Mouse (Mus musculus) A20 (cell line): ENCODE data around the gene Rab3b.

ENCODE experiments used
- DNase-seq: peaks from one replicate; pipeline ENCODE4 v3.0.0-alpha.2; 2011; ENCODE audit warnings: low read depth, low spot score

Gene Rab3b

DNA sequence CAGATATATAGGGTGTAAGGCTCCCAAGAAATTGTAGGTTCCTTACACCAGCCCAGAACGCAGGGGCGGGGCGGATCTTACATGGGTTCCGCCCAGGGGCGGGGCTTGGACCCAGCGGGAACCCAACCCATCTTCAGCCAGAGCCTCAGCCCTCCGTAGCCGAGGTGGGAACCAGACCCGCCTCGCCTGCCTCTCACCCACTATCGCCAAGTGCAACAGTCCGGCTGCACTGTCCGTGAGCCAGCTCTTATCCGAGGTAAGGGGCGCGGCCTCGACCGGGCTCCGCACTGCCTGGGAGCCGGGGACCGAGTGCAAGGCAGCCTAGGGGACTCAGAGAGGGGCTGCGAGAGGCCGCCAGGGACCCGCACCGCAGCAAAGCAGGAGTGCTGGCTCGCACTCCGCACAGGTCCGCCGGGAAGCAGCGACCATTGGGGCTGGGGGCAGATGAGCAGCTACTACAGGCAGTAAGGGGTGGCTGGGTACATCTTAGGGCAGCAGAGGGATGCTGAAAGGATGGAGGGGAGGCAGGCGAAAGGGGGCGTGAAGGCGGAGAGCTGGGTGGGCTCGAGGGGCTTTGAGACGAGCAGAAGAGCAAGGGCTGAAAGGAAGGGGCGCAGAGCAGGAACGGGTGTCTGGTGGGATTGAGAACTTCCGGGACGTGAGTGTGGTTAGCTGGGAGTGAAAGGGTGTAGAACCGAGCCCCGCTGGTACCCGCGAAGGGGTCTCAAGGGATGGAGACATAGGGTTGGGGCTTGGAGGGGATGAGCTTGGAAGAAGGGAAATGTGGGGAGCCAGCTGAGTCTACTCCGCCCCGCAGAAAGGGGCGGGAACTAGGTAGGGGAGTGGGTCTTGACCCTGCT is at the start of gene Rab3b:
TSS of gene Rab3b (plus strand) at position 101 of the 860 bp plus-strand sequence.
- no peak for DNase-seq

GRCm38 (mm10) chr4:108830698-108831097 is 48.2 kb upstream of the Rab3b start:
- no peak for DNase-seq

GRCm38 (mm10) chr4:108832916-108833827 is 45.7 kb upstream of the Rab3b start, which contains the start of gene Btf3l4:
TSS of gene Btf3l4 (minus strand) at chr4:108833614.
- peak; percentile 96 for DNase-seq

- DNase-seq = no peak
Measured at GRCm38 (mm10) chr4:108833828-108834114, 45.1 kb upstream of the Rab3b start.

DNA sequence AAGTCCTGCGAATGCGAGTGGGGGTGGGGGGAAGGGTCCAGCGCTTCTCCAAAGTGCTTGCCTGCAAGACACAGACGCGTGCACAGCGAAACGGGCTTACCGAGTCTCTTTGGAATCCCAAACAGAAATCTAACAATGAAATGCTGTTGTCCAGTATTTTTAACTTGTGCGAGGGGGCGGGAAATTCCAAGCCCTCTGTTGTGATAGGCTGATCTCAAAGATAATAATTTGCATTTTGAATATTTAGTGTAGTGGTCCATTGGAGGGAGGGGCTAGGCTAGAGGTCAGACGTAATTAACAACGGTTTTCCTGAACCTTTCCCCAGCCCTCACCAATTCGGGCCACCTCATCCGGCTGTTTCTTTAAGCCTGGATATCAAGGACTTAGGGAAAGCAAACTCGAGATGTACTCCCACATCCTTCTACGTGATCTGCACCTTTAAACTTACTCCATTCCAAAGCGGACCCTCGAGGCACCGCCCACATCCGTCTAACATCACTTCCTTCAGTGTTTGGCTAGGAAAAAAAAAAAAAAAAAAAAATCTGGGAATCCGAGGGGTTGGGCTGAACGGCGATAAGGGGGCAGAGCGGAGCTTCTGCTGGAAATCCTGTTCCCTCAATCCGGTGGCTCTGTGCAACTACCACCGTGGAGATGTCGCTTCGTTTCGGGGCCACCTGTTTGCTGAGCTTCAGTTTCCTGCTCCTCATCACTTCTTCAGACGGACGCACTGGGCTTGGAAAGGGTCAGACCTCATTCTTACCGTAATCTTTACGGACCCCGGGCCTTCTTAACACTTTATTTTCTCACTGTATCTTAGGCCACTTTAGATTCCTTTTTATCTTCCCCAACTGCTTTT is 44.5 kb upstream of the Rab3b start, which contains the start of gene Txndc12:
TSS of gene Txndc12 (plus strand) at position 487 of the 856 bp plus-strand sequence.
- peak; percentile 95 for DNase-seq

GRCm38 (mm10) chr4:108834971-108835311 is 43.9 kb upstream of the Rab3b start:
- DNase-seq = no peak

DNA sequence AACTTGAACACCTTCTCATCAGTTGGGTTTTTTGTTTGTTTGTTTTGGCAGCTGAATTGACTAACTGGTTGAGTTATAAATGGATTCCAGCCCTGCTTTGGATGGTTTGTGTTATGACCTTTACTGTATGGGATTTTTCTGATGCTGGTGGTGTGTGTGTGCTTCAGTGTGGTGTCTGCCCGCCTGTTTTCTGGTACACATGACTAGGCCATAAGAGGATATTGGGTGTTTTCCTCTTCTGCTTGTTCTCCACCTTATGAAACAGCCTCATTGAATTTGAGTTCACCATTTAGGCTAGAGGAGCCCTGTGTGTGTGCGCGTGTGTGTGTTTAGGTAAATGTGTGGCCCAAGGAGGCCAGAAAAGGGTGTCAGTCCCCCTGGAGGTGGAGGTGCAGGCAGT is 43.4 kb upstream of the Rab3b start:
- peak; percentile 59 for DNase-seq

GRCm38 (mm10) chr4:108838031-108838430 is 40.8 kb upstream of the Rab3b start:
- no peak for DNase-seq

- DNase-seq = no peak
Measured at GRCm38 (mm10) chr4:108841920-108842578, 36.8 kb upstream of the Rab3b start.

DNA sequence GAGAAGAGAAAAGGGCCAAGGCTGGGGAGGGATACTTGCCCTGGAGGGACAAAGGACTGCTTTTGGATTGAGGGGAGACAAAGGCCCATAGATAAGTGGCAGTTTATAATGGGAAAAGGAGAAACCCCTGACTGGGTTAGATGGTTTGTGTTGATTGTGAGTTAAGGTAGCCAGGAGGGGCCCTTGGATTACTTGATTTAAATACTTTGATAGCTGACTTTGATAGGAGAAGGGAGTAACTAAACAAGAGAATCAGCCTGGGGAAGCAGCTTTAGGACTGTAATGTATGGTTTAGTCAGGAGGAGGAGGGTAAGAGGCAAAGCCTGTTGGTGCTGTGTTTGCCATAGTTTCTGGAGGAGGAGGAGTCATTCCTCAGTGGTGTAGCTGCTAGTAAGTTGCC is 35.5 kb upstream of the Rab3b start:
- no peak for DNase-seq

DNA sequence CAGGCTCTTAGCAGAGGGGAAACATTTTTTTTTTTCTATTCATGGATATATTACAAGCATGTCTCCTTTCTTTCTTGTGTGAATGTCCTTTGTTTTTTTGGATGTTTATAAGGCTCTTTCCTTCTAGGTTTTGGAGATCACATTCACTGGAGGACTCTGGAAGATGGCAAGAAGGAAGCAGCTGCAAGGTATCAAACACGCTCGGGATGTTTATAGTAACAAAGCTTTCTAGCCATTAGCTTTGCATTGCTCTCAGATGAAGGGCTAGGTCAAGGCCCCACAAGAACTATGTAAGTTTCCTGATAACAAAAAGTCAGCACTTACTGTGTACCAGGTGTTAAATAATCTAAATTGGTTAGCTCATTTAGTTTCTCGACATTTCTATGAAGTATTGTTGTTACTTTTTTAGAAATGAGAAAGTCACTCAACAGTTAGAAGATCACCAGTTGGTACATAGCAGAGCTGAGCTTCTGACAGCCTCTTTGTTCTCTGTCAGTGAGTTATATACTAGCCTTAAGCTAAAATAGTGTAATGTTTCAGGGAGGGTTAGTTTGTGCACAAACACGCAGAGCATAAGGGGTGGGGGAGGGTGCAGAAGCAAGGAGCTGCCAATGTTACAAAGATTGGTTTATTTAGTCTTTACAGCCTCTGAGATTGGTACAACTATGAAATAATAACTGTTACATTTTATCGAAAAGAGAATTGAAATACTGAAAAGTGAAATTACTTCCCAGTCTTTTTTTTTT is 32.9 kb upstream of the Rab3b start:
- no peak for DNase-seq

- peak; percentile 91 for DNase-seq
Measured at GRCm38 (mm10) chr4:108847715-108848504, 31.0 kb upstream of the Rab3b start, which contains the start of gene Kti12. TSS of gene Kti12 (plus strand) at chr4:108847785.

- no peak for DNase-seq
Measured at GRCm38 (mm10) chr4:108848505-108848848, 30.4 kb upstream of the Rab3b start, which contains the start of gene A730015C16Rik. TSS of gene A730015C16Rik (minus strand) at chr4:108848619.

GRCm38 (mm10) chr4:108866806-108867205 is 12.1 kb upstream of the Rab3b start:
- no peak for DNase-seq

DNA sequence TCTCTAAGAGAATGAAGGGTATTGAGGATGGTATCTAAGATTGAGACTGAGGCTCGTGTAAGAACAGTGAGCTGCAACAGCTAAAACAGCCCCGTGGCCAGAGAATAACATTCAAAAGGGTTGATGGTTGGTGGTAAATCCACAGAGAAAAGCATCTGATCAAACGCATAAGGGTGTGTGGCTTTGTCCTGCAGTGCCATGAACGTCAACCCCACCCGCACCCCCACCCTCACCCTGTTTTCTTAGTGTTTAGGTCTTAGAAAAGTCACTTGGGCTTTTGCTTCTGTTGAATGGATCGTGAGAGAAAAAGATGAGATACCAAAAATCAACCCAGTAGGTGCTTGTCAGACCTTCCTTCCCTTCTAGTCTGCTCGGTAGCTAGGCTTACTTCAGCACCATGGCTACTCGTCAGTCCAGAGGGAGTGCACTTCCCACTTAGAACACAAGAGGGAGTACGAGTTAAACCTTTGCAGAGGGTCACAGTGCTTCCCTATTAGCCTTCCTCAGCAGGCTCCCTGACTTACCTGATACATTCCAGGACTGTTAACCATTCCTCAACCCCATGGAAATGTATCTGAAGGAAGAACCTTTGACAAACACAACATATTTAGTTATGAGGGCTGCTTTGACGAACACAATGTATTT is 9.0 kb upstream of the Rab3b start:
- DNase-seq = peak; percentile 76

DNA sequence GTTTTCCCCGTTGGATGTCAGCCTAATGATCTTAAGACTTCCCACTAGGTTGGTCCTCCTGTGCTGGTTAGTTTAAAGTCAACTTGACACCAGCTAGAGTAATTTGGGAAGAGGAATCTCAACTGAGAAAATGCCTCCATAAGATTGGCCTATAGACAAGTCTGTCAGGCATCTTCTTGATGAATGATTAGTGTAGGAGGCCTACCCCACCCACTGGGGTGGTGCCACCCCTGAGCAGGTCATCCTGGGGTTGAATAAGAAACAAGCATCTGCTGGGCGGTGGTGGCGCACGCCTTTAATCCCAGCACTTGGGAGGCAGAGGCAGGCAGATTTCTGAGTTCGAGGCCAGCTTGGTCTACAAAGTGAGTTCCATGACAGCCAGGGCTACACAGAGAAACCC is 5.1 kb upstream of the Rab3b start:
- DNase-seq = no peak

GRCm38 (mm10) chr4:108877901-108878300 is 962 bp upstream of the Rab3b start:
- no peak for DNase-seq

GRCm38 (mm10) chr4:108883815-108884214 is 5.0 kb downstream of the Rab3b start:
- DNase-seq = no peak

DNA sequence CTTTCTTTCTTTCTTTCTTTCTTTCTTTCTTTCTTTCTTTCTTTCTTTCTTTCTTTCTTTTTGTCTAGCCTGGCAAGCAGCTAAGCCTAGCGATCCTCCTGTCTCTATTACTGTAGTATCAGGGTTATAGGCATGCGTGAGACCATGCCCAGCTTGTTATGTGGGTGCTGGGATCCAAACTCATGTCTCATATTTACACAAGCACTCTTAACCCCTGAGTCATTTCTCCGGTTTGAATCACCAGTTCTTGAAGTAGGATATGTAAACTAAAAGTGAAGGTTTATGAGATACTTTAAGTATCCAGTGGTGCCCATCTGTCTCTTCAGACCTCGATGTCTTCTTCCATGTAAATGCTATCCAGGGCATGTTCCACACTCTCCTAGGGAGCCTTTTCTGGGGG is 8.6 kb downstream of the Rab3b start:
- no peak for DNase-seq
